Mouse (Mus musculus) liver, postnatal 0 days (tissue): ENCODE measurements around the gene Flt3. TPM values are rescaled to one million over a fixed set of nuclear protein-coding genes. Genes with fewer than 3 reads are reported as not detected.

Source experiments
- ATAC-seq: fragments of 200-750 bp; cut with Nextera tagmentation; 2 replicates; pipeline ENCODE4 v1.8.0; 2017; ENCODE audit warnings: mild to moderate bottlenecking, moderate library complexity
- DNase-seq: peaks from one replicate; pipeline ENCODE4 v3.0.0-alpha.2; 2016
- H3K27ac ChIP-seq: fragments of 300-500 bp; sonication (generic); 2 replicates; pipeline ENCODE4 v1.5.1; 2014; ENCODE audit warnings: antibody characterized with exemption, moderate library complexity, mild to moderate bottlenecking, low read depth
- H3K27me3 ChIP-seq: fragments of 300-500 bp; sonication (generic); 2 replicates; pipeline ENCODE4 v1.6.1; 2014; ENCODE audit warnings: low read length, control low read depth, mixed read lengths; ENCODE audit not compliant: insufficient read depth
- H3K36me3 ChIP-seq: fragments of 300-500 bp; sonication (generic); replicated peaks from 2 replicates; pipeline ENCODE4 v1.6.1; 2014; ENCODE audit warnings: mild to moderate bottlenecking, control low read depth, low read length, moderate library complexity, mixed read lengths; ENCODE audit not compliant: insufficient read depth
- H3K4me1 ChIP-seq: fragments of 300-500 bp; sonication (generic); 2 replicates; pipeline ENCODE4 v1.6.1; 2014; ENCODE audit warnings: antibody characterized with exemption, mild to moderate bottlenecking, control low read depth; ENCODE audit not compliant: insufficient read depth
- H3K4me2 ChIP-seq: fragments of 300-500 bp; sonication (generic); 2 replicates; pipeline ENCODE4 v1.6.1; 2014; ENCODE audit warnings: low read depth, mild to moderate bottlenecking, low read length, moderate library complexity, mixed read lengths
- H3K4me3 ChIP-seq: fragments of 300-500 bp; sonication (generic); 2 replicates; pipeline ENCODE4 v1.5.1; 2014; ENCODE audit warnings: low read depth, low read length
- H3K9ac ChIP-seq: fragments of 300-500 bp; sonication (generic); replicated peaks from 2 replicates; pipeline ENCODE4 v1.6.1; 2014; ENCODE audit warnings: mild to moderate bottlenecking, moderate library complexity
- H3K9me3 ChIP-seq: fragments of 300-500 bp; sonication (generic); 2 replicates; pipeline ENCODE4 v1.6.1; 2016; ENCODE audit warnings: mild to moderate bottlenecking, control low read depth, low read length, mixed read lengths
- CTCF ChIP-seq: sonication (generic); IDR thresholded peaks from 2 replicates; pipeline ENCODE4 v1.5.1; 2016; ENCODE audit warnings: antibody characterized with exemption, low read depth
- EP300 ChIP-seq: IDR thresholded peaks from 2 replicates; pipeline ENCODE4 v1.6.1; 2016; ENCODE audit warnings: antibody characterized with exemption, low read depth, mild to moderate bottlenecking
- WGBS: fragments of 180-500 bp; shearing (Covaris S2); extraction: QIAGEN DNeasy Blood & Tissue Kit; methylation state at CpG from one replicate; pipeline ENCODE4 v1.1.7; 2014; ENCODE audit not compliant: insufficient replicate concordance; 5-methylcytosine and 5-hydroxymethylcytosine counted together
- polyA plus RNA-seq: library from polyadenylated mRNA; unstranded; fragments of >200 nt; fragmentation: Nextera tagmentation; extraction: Ambion mirVana; gene quantifications from 2 replicates; pipeline ENCODE4 v1.2.1, GENCODE M21; 2015

Gene Flt3
- polyA plus RNA-seq, 1 experiment from 2014 or later, result 1.5 TPM

DNA sequence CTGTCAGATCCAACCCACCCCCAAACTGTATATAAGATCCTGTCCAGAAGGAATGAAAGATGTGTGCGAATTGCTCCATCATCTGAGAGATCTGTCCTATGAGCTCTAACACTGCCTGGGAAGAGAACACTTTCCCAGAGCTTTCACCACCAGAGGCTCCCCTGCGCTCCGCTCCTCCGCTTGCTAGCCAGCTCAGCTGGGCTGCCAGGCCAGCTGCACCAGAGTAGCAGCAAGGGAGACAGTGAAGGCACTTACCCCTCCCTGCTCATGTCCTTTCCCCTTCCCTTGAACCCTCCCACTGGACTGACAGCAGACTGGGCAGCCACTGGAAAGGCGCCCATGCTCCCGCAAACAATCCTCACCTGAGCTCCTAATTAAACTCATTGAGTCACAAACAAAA, 23.3 kb upstream of the Flt3 start:
- Histone ChIP-seq H3K4me1 (peaks cover 11% of the 10 kb centered on the region), H3K9me3 (no peaks in the 10 kb centered on the region), H3K9ac (no peak overlapping the region), H3K27ac (no peak overlapping the region), H3K4me2 (no peak overlapping the region), H3K4me3 (no peak overlapping the region), H3K27me3 (no peaks in the 10 kb centered on the region), H3K36me3 (no peaks in the 10 kb centered on the region)
- no peak for ATAC-seq
- WGBS, result 73% methylated on average over 6 of the region's 6 CpGs
- TF ChIP-seq EP300 (no peak), CTCF (no peak)
- DNase-seq, result no peak

DNA sequence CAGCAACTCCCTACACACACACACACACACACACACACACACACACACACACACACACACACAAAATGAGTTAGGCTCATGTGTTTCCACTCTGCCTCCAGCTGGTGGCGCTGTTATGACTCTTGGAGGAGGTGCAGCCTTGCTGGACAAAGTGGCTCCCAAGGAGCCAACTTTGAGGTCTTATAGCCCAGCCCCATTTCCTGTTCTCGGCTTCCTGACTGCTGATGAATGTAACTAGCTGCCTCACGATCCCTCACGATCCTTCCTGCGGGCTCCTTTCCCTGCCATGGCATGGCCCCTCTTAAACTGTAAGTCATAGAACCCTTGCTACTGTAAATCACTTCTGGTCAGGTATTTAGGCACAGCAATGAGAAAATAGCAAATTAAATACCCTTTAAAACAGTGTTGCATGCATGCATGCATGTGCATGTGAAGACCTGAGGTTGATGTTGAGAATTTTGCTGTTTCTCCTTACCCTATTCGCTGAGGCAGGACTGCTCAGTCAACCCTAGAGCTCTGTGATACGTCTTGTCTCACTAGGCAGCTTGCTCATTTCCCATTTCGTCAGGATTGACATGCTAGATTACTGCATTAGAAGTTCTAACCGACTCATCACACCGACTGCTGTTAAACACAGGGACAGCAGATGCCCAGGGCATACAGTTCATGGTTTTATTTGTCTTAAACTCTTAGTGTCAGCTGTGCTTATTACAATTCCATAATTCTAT, 18.3 kb upstream of the Flt3 start:
- H3K4me1 ChIP-seq, result peaks cover 4% of the 10 kb centered on the region
- H3K36me3 ChIP-seq, result no peaks in the 10 kb centered on the region
- no peaks in the 10 kb centered on the region for H3K9me3 ChIP-seq
- WGBS, result 15% methylated on average over 10 of the region's 10 CpGs
- 0 out of 2 replicates have a peak overlapping the region, but pooled peaks have one; percentile 11 for H3K9ac ChIP-seq
- H3K4me2 ChIP-seq, result peak overlapping the region; percentile 61
- H3K4me3 ChIP-seq, result peak overlapping the region; percentile 15; the same call in 1 of the 2 replicates
- H3K27me3 ChIP-seq, result no peaks in the 10 kb centered on the region
- DNase-seq (peak; percentile 74), ATAC-seq (peak; percentile 84)
- TF ChIP-seq EP300, result no peak
- TF ChIP-seq CTCF, result peak; percentile 81
- H3K27ac ChIP-seq, result peak overlapping the region; percentile 49

DNA sequence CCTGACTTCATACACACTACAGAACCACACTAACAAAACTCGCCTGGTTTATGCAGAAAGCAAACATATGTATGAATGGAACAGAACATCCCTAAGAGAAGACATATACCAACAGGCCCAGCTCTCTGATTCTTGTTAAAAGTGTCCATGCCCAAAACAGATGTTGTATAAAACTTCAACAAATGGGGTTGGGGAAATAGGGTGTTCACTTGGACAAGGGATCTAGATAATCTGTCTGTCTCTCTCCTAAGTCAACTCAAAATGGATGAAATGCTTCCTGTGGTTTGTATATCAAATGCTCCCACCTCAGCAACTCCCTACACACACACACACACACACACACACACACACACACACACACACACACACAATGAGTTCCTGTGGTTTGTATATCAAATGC, 17.7 kb upstream of the Flt3 start:
- no peak for DNase-seq

DNA sequence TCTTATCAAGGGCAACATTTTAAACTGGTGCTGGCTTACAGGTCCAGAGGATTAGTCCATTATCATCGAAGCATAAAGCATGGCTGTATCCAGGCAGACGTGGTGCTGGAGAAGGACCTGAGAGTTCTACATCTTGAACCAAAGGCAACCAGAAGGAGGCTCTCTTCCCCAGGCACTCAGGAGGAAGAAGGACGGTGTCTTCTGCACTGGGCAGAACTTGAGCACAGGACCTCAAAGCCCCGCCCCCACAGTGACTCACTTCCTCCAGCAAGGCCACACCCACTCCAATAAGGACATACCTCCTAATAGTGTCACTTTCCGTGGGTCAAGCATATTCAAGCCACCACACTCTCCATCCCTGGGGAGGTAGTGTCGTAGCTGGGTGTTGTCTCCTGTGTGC, 10.3 kb upstream of the Flt3 start:
- H3K4me2 ChIP-seq, result no peak overlapping the region
- H3K4me3 ChIP-seq, result no peak overlapping the region
- H3K36me3 ChIP-seq, result no peaks in the 10 kb centered on the region
- 75% methylated on average over 6 of the region's 6 CpGs for WGBS
- H3K9ac ChIP-seq, result no peak overlapping the region
- DNase-seq (no peak), ATAC-seq (no peak)
- H3K9me3 ChIP-seq, result no peaks in the 10 kb centered on the region
- H3K27ac ChIP-seq, result no peak overlapping the region
- TF ChIP-seq EP300, result no peak
- no peaks in the 10 kb centered on the region for H3K27me3 ChIP-seq
- no peaks in the 10 kb centered on the region for H3K4me1 ChIP-seq

More for the DNA sequence above, 17.7 kb upstream of the Flt3 start:
- no peaks in the 10 kb centered on the region for H3K36me3 ChIP-seq
- no peak overlapping the region for H3K4me2 ChIP-seq
- no peaks in the 10 kb centered on the region for H3K9me3 ChIP-seq
- H3K27ac ChIP-seq, result no peak overlapping the region
- H3K4me3 ChIP-seq, result no peak overlapping the region
- no peak overlapping the region for H3K9ac ChIP-seq
- H3K4me1 ChIP-seq, result peaks cover 4% of the 10 kb centered on the region
- WGBS, result 52% methylated on average over 1 of the region's 1 CpGs
- ATAC-seq, result no peak
- H3K27me3 ChIP-seq, result no peaks in the 10 kb centered on the region
- TF ChIP-seq EP300 (no peak), CTCF (no peak)

DNA sequence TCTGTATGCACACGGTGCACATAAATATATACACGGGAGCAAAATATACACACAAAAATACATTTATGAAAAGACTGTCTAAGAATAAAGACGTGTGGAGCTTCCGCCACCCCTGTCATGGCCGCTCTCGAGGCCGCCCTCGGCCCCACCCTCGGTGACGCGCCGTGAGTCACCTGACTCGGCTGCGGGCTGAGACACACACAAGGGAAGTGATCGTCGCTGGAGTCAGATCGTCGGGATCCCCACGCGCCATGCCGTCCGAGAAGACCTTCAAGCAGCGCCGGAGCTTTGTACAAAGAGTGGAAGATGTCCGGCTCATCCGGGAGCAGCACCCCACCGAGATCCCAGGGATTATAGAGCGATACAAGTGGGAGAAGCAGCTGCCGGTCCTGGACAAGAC, 8.4 kb upstream of the Flt3 start:
- 0 out of 2 replicates have a peak, but pooled peaks have one; percentile 38 for ATAC-seq

DNA sequence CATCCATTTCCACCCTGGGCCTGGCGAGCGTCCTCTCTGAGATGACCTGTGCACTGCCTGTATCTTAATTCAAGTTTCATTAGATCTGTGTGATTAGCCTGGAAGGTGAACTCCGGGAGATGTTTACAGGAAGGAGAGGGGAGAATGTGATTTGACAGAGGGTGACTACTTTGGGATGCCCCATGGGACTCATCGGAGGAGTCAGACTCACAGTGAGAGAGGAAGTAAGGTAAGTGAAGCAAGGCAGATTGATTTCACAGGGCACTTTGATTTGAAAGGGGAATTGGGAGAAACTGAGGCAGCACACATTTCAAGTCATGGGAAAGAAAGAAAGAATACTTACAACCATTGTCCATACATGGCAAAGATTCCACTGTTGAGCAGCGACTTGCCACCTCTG, 5.8 kb upstream of the Flt3 start:
- ATAC-seq, result no peak
- Histone ChIP-seq H3K36me3 (no peaks in the 10 kb centered on the region), H3K27me3 (peaks cover 2% of the 10 kb centered on the region), H3K27ac (no peak overlapping the region), H3K9ac (no peak overlapping the region), H3K4me1 (no peaks in the 10 kb centered on the region), H3K4me3 (no peak overlapping the region), H3K9me3 (no peaks in the 10 kb centered on the region), H3K4me2 (no peak overlapping the region)
- whole genome bisulfite sequencing, result 75% methylated on average over 5 of the region's 5 CpGs
- DNase-seq, result no peak
- TF ChIP-seq EP300 (no peak), CTCF (no peak)

More for the DNA sequence above, 8.4 kb upstream of the Flt3 start:
- 68% methylated on average over 29 of the region's 29 CpGs for WGBS
- Histone ChIP-seq H3K36me3 (no peaks in the 10 kb centered on the region), H3K9ac (no peak overlapping the region), H3K27ac (no peak overlapping the region), H3K4me2 (peak overlapping the region; percentile 26; the same call in 1 of the 2 replicates), H3K4me1 (no peaks in the 10 kb centered on the region), H3K27me3 (no peaks in the 10 kb centered on the region), H3K4me3 (0 out of 2 replicates have a peak overlapping the region, but pooled peaks have one; percentile 6), H3K9me3 (no peaks in the 10 kb centered on the region)
- no peak for TF ChIP-seq CTCF
- TF ChIP-seq EP300, result no peak
- DNase-seq, result peak; percentile 29
